Mouse (Mus musculus): ENCODE data around the gene Hmgb2.

- TF ChIP-seq POLR2A (IDR thresholded peaks at IDR 0.05; ENCODE audit: borderline replicate concordance, low read depth, low read length) (no peak), CTCF (IDR thresholded peaks at IDR 0.05; ENCODE audit: low read depth, low read length) (no peak)
Measured at GRCm38 (mm10) chr8:57528036-57528435, 16.3 kb downstream of the Hmgb2 start.
